Mouse (Mus musculus) lung, adult 2 months (tissue): ENCODE measurements at regions not wholly inside any gene's neighbourhood (a gene's known extent, or its start where the extent isn't known, plus 50 kb on each side); places are given as distances from the start of the nearest gene placed in this dataset.

Experiments
- CTCF ChIP-seq: fragments of 200-500 bp; IDR thresholded peaks from 2 replicates; pipeline ENCODE4 v1.5.1; 2011; ENCODE audit warnings: mild to moderate bottlenecking, low read length, control low read depth; ENCODE audit not compliant: insufficient read depth
- POLR2A ChIP-seq: fragments of 200-500 bp; IDR thresholded peaks from 2 replicates; pipeline ENCODE4 v1.6.1; 2011; ENCODE audit warnings: low read depth, mild to moderate bottlenecking, control low read depth, low read length, borderline replicate concordance; ENCODE audit errors: extremely low read depth

DNA sequence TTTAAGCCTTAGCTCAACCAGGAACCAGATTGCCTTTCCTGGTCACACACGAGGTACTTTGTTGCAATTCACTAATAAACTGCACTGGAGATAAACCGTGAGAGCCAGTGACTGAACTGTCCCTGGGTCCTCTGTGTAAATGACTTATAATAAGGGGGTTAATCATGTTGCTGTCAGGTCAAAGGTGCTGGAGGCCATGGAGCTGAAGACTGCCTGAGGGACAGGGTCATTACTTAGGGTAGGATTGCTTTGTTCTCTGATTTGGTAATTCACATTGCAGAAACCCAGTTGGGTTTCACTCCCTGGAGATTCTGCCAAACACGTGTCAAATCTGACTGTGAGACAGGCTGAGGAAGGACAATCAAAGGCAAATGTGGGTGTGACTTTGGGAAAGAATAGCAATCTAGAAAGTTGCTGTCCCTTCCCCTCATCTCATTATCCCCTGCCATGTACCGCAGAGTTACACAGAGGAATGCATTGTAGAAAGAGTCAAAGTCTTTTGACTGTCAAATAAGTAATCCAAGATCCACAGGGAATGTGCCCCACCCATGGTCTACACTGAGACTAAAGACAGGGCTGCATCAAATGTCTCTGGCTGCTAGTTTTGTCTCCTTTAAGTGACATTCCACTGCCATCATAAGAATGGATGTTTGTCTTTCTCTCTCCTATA lies 51.8 kb upstream of the Fam98a start:
- TF ChIP-seq POLR2A (no peak), CTCF (no peak)
